Mouse (Mus musculus): ENCODE data around the gene Srsf10. TPM values are rescaled to one million over a fixed set of nuclear protein-coding genes. Genes with fewer than 3 reads are reported as not detected.

Gene Srsf10
- polyA plus RNA-seq, 1 experiment = 193 TPM

GRCm38 (mm10) chr4:135889884-135890283, 34.3 kb downstream of the Srsf10 start:
- H3K27ac ChIP-seq (ENCODE audit: insufficient read depth, low read length) = no peak overlapping the region
- H3K4me3 ChIP-seq (ENCODE audit: insufficient read depth, low read length) = no peak overlapping the region
- no peak for TF ChIP-seq POLR2A (IDR thresholded peaks at IDR 0.05; ENCODE audit: low read depth, low read length)
- peak; percentile 98 for TF ChIP-seq CTCF (IDR thresholded peaks at IDR 0.05; ENCODE audit: borderline replicate concordance, insufficient read depth, low read length)
- H3K4me1 ChIP-seq (ENCODE audit: control insufficient read depth, insufficient read depth, low read length) = no peaks in the 10 kb centered on the region

- Histone ChIP-seq H3K27ac (ENCODE audit: insufficient read depth, low read length) (no peak overlapping the region), H3K4me3 (ENCODE audit: insufficient read depth, low read length) (no peak overlapping the region), H3K4me1 (ENCODE audit: control insufficient read depth, insufficient read depth, low read length) (no peaks in the 10 kb centered on the region)
- no peak for TF ChIP-seq POLR2A (IDR thresholded peaks at IDR 0.05; ENCODE audit: low read depth, low read length)
- no peak for TF ChIP-seq CTCF (IDR thresholded peaks at IDR 0.05; ENCODE audit: borderline replicate concordance, insufficient read depth, low read length)
Measured at GRCm38 (mm10) chr4:135891539-135891938, 36.0 kb downstream of the Srsf10 start.

DNA sequence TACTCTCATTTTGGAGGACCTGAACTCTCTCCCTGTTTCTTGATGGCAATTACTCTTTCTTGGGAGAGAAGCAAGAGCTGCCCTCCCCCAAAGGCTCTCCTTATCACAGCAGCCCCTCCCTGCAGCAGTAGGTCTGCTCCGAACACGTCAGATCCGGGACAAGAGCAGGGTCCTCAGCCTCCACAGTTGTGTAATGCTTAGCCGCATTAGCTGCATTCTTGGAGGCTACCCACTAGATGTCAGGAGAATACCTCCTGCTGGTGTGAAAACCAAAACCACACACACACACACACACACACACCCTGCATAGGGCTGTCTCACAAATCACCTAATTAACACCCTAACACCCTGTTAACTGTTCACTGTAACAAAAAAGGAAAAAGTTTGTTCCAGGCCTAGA, 37.3 kb downstream of the Srsf10 start:
- Histone ChIP-seq H3K4me1 (ENCODE audit: control insufficient read depth, insufficient read depth, low read length) (no peaks in the 10 kb centered on the region), H3K27ac (ENCODE audit: insufficient read depth, low read length) (no peak overlapping the region), H3K4me3 (ENCODE audit: insufficient read depth, low read length) (no peak overlapping the region)
- TF ChIP-seq POLR2A (IDR thresholded peaks at IDR 0.05; ENCODE audit: low read depth, low read length) = no peak
- no peak for TF ChIP-seq CTCF (IDR thresholded peaks at IDR 0.05; ENCODE audit: borderline replicate concordance, insufficient read depth, low read length)

- TF ChIP-seq POLR2A (IDR thresholded peaks at IDR 0.05; ENCODE audit: low read depth, low read length) (no peak), CTCF (IDR thresholded peaks at IDR 0.05; ENCODE audit: borderline replicate concordance, insufficient read depth, low read length) (no peak)
- H3K4me1 ChIP-seq (ENCODE audit: control insufficient read depth, insufficient read depth, low read length) = no peaks in the 10 kb centered on the region
- no peak within 1 kb of the TSS for H3K27ac ChIP-seq (ENCODE audit: insufficient read depth, low read length)
- H3K4me3 ChIP-seq (ENCODE audit: insufficient read depth, low read length) = no peak within 1 kb of the TSS
Measured at GRCm38 (mm10) chr4:135895071-135895571, 39.6 kb downstream of the Srsf10 start, which contains the start of gene Cnr2. TSS of gene Cnr2 (plus strand) at chr4:135895394.

DNA sequence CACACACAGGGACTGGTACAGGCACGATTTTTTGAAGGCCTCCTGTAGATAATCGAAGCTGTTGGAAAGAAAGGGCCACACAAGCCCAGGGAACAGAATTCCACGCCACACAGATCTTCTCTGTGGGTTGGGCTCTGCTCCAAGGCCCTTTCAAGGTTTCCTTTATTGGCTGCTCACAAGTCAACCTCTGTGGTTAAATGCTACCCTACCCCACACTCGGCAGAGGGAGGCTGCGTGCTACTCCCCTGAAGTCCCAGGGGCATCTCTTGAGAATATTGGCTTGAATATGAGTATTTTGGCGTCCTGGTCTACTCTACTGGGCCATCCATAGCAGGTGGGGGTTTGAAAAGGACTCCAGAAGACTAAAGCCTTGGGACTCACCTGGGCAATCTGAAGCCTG, 40.6 kb downstream of the Srsf10 start:
- Histone ChIP-seq H3K27ac (ENCODE audit: insufficient read depth, low read length) (no peak overlapping the region), H3K4me1 (ENCODE audit: control insufficient read depth, insufficient read depth, low read length) (no peaks in the 10 kb centered on the region), H3K4me3 (ENCODE audit: insufficient read depth, low read length) (no peak overlapping the region)
- TF ChIP-seq POLR2A (IDR thresholded peaks at IDR 0.05; ENCODE audit: low read depth, low read length) = no peak
- no peak for TF ChIP-seq CTCF (IDR thresholded peaks at IDR 0.05; ENCODE audit: borderline replicate concordance, insufficient read depth, low read length)

- H3K4me3 ChIP-seq (ENCODE audit: insufficient read depth, low read length) = no peak overlapping the region
- H3K4me1 ChIP-seq (ENCODE audit: control insufficient read depth, insufficient read depth, low read length) = no peaks in the 10 kb centered on the region
- TF ChIP-seq CTCF (IDR thresholded peaks at IDR 0.05; ENCODE audit: borderline replicate concordance, insufficient read depth, low read length) (no peak), POLR2A (IDR thresholded peaks at IDR 0.05; ENCODE audit: low read depth, low read length) (no peak)
- no peak overlapping the region for H3K27ac ChIP-seq (ENCODE audit: insufficient read depth, low read length)
Measured at GRCm38 (mm10) chr4:135898380-135899049, 43.0 kb downstream of the Srsf10 start.

DNA sequence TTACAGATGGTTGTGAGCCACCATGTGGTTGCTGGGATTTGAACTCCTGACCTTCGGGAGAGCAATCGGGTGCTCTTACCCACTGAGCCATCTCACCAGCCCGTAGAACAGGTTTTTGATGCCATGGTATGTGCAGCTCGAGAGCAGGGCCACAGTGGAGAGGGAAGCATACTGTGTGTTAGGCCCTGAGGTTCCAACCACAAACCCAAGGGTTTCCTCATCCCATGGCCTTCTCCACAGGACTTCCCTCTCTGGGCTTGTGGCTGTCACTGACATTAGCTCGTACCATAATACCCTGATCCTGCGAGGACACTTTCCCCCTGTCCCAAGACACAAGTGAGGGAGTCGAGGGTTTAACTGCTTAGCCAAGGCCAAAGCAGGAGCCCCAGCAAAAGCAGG, 43.5 kb downstream of the Srsf10 start:
- no peak for TF ChIP-seq CTCF (IDR thresholded peaks at IDR 0.05; ENCODE audit: borderline replicate concordance, insufficient read depth, low read length)
- no peak for TF ChIP-seq POLR2A (IDR thresholded peaks at IDR 0.05; ENCODE audit: low read depth, low read length)
- no peak overlapping the region for H3K4me3 ChIP-seq (ENCODE audit: insufficient read depth, low read length)
- H3K27ac ChIP-seq (ENCODE audit: insufficient read depth, low read length) = no peak overlapping the region

GRCm38 (mm10) chr4:135900008-135900407, 44.5 kb downstream of the Srsf10 start:
- Histone ChIP-seq H3K4me3 (ENCODE audit: insufficient read depth, low read length) (no peak overlapping the region), H3K27ac (ENCODE audit: insufficient read depth, low read length) (no peak overlapping the region), H3K4me1 (ENCODE audit: control insufficient read depth, insufficient read depth, low read length) (no peaks in the 10 kb centered on the region)
- TF ChIP-seq CTCF (IDR thresholded peaks at IDR 0.05; ENCODE audit: borderline replicate concordance, insufficient read depth, low read length) (no peak), POLR2A (IDR thresholded peaks at IDR 0.05; ENCODE audit: low read depth, low read length) (no peak)

More for the DNA sequence above, 43.5 kb downstream of the Srsf10 start:
- H3K4me1 ChIP-seq (ENCODE audit: control insufficient read depth, insufficient read depth, low read length) = no peaks in the 10 kb centered on the region

- Histone ChIP-seq H3K4me3 (ENCODE audit: insufficient read depth, low read length) (no peak overlapping the region), H3K4me1 (ENCODE audit: control insufficient read depth, insufficient read depth, low read length) (no peaks in the 10 kb centered on the region), H3K27ac (ENCODE audit: insufficient read depth, low read length) (no peak overlapping the region)
- TF ChIP-seq CTCF (IDR thresholded peaks at IDR 0.05; ENCODE audit: borderline replicate concordance, insufficient read depth, low read length) = no peak
- TF ChIP-seq POLR2A (IDR thresholded peaks at IDR 0.05; ENCODE audit: low read depth, low read length) = no peak
Measured at GRCm38 (mm10) chr4:135902606-135903242, 47.2 kb downstream of the Srsf10 start.

DNA sequence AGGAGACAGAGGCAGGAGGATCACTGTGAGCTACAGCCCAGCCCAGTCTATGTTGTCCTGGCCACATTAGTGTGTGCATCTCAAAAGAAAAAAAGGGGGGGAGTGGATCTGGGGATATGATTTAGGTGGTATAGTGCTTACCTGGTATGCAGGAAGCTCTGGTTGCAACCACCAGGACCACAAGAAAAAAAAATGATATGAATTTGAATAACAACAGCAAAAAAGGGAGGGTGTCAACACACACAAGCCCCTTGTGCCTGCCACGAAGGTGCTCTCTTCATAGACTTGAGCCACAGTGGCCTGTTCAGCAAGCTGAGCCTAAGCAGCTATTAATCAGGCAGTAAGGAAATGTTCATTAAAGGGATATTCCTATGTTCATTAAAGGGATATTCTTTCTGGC, 49.3 kb downstream of the Srsf10 start:
- Histone ChIP-seq H3K27ac (ENCODE audit: insufficient read depth, low read length) (no peak overlapping the region), H3K4me1 (ENCODE audit: control insufficient read depth, insufficient read depth, low read length) (no peaks in the 10 kb centered on the region), H3K4me3 (ENCODE audit: insufficient read depth, low read length) (no peak overlapping the region)
- TF ChIP-seq POLR2A (IDR thresholded peaks at IDR 0.05; ENCODE audit: low read depth, low read length) = no peak
- TF ChIP-seq CTCF (IDR thresholded peaks at IDR 0.05; ENCODE audit: borderline replicate concordance, insufficient read depth, low read length) = no peak
